Mouse (Mus musculus): ENCODE results near the gene Usp48.

Gene Usp48

GRCm38 (mm10) chr4:137607023-137607422 lies 13.5 kb downstream of the Usp48 start:
- in situ Hi-C loops (cut with MboI; ENCODE audit: unreplicated experiment in 2 of 2) = no loop called here

DNA sequence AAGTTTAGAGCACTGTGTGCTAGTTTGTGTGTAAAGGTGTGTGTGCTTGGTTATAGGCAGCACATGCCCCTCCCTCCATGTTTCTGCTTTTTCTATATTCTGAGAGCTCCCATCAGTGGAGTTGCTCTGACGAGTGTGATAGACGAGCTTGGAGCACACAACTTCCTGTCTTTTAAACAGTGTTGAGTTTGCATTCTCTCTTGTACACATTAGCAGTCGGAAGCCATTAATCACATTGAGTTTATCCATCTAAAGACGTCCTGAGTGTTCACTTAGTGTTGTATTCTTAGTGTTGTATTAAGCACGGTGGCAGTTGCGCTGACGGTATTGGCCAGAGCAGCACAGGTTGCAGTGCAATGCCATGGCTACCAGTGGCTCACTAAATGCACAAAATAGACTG lies 15.7 kb downstream of the Usp48 start:
- in situ Hi-C loops (cut with MboI; ENCODE audit: unreplicated experiment in 2 of 2) = no loop called here

DNA sequence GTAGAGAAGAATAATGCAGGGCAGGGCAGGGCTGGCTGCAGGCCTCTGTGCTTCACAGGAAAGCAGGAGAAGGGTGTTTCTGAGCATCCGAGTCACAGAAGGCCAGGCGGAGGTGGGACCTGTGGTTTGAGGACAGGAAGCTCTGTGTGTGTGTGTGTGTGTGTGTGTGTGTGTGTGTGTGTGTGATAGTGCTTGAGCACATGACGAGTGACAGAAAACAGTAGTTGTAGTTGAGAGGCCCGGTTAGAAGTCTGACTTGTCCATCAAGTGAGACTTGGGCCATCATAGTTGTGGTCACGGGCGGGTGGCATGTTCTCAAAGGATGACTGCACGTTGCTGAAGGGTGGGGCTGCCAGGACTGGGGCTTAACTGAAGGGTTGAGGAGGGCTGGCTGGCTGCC lies 16.1 kb downstream of the Usp48 start:
- in situ Hi-C loops (cut with MboI; ENCODE audit: unreplicated experiment in 2 of 2) = no loop called here

- in situ Hi-C loops (cut with MboI; ENCODE audit: unreplicated experiment in 2 of 2) = no loop called here
Measured at GRCm38 (mm10) chr4:137610256-137610655, 16.7 kb downstream of the Usp48 start.

GRCm38 (mm10) chr4:137622847-137623246 lies 29.3 kb downstream of the Usp48 start:
- in situ Hi-C loops (cut with MboI; ENCODE audit: unreplicated experiment in 2 of 2) = no loop called here

DNA sequence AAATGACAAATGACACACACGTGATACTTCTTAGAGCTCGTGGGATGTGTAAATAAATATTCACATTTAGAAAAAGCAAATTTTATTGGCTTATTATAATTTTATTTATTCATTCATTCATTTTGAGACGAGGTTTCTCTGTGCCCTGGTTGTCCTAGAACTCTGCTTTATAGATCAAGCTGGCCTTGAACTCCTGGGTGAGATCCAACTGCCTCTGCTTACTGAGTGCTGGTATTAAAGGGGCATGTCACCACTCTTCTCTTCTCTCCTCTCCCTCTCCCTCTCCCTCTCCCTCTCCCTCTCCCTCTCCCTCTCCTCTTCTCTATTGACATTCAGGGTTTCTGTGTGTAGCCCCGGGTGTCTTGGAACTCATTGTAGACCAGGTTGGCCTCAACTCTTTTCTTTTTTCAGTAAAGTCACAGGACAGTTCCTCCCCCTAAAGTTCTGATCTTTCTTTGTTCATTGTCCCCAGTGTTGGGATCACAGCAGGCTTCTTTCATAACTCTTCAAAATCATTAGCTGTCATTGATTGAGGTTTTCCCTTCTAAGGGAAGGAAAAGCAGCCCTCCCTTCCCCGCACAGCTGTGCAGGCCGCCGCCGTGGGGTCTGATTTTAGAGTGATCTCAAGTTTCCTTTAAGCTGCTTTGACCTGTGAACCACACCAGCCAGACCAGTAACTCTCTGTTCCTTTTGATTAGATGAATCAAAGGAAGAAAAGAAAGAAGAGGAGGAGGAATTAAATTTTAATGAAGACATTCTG lies 34.1 kb downstream of the Usp48 start:
- in situ Hi-C loops (cut with MboI; ENCODE audit: unreplicated experiment in 2 of 2) = no loop called here

DNA sequence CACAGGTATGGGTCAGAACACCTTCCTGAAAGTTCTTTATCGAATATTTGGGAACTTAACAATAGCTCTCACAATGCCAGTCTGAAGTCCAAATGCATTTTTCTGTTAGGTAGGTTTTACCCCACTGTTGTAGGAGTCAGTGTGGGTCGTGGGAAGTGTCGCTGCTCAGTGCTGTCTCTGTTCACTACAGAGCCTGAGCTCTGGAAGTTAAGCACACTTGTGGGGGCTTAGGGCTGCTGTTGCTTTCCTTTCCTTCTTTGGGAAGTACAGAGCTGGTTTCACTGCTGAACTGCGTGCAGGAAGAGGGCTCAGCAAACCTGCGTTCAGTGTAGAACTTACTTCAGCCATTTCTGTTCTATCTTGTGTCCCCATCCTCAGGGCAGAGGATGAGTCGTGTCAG lies 34.8 kb downstream of the Usp48 start:
- in situ Hi-C loops (cut with MboI; ENCODE audit: unreplicated experiment in 2 of 2) = no loop called here

DNA sequence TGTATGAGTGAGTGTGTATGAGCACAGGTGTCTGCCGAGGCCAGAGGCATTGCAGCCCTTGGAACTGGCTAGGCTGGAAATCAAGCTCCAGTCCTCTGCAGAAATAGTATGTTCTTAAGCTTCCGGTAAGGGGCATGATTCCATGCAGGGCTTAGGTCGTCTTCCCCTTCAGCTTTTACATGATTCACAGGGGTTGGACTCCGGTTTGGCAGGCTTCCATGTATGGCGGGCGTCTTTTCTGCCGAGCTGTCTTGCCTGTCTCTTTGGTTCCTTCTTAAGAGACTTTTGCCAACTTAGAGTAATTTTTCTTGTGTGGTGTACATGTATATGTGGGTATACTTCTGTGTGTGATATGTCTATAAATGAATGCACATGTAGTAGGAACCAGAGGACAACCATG lies 35.8 kb downstream of the Usp48 start:
- in situ Hi-C loops (cut with MboI; ENCODE audit: unreplicated experiment in 2 of 2) = no loop called here

- in situ Hi-C loops (cut with MboI; ENCODE audit: unreplicated experiment in 2 of 2) = no loop called here
Measured at GRCm38 (mm10) chr4:137630153-137630552, 36.6 kb downstream of the Usp48 start.

GRCm38 (mm10) chr4:137631596-137631995 lies 38.0 kb downstream of the Usp48 start:
- in situ Hi-C loops (cut with MboI; ENCODE audit: unreplicated experiment in 2 of 2) = no loop called here

DNA sequence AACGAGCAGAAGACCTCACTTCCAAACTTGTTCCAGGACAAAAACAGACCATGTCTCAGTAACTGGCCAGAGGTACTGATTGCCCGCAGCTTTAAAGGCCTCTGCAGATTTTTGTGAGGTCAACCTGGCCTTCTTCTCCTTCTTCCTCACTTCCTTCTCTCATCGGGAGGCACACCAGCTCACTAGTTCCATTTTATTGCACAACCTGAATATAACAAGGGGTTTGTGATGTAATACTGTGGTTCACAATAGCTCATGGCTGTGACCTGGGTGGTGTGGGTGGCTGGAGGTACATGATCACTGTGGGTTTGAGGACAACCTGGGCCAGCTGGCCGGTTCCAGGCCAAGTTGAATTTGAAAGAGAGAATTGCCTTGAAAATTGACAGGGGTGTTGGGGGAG lies 39.8 kb downstream of the Usp48 start:
- in situ Hi-C loops (cut with MboI; ENCODE audit: unreplicated experiment in 2 of 2) = no loop called here

GRCm38 (mm10) chr4:137636597-137636996 lies 43.0 kb downstream of the Usp48 start:
- in situ Hi-C loops (cut with MboI; ENCODE audit: unreplicated experiment in 2 of 2) = no loop called here

DNA sequence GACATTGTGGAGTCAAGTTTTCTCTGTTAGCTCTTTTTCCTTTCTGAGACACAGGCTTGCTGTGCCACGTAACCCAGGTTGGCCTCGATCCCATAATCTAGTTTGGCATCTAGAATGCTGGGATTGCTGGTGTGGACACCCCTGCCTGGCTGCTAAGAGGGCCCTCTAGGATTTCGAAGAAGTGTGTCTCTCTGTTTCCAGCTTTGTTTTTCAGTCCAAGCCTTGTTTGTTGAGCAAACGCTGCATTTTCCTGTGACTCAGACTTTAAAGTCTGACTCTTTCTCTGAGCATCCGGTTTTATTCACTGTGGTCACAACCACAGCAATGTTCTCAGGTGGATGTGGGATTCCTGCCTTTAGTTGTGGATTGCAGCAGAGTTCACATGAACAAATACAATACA lies 48.0 kb downstream of the Usp48 start:
- in situ Hi-C loops (cut with MboI; ENCODE audit: unreplicated experiment in 2 of 2) = no loop called here

DNA sequence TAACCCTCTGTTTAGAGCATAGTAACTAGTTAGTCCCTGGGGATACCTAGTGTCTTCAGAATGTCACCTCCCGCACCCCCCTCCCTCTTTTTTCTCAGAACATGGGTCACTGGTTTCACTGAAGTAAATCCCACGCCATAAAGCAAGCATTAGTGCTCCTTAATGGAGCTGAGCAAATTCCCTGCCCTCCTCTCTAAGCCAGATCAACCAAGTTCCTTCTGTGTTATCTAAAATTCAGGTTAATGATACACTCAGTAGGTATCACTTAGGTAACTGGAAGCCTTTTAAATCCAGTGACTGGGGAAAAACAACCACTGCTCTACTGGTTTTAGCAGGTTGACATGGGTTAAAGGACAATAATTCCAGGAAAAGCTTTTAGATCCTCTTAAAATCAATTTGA lies 48.5 kb downstream of the Usp48 start:
- in situ Hi-C loops (cut with MboI; ENCODE audit: unreplicated experiment in 2 of 2) = no loop called here

DNA sequence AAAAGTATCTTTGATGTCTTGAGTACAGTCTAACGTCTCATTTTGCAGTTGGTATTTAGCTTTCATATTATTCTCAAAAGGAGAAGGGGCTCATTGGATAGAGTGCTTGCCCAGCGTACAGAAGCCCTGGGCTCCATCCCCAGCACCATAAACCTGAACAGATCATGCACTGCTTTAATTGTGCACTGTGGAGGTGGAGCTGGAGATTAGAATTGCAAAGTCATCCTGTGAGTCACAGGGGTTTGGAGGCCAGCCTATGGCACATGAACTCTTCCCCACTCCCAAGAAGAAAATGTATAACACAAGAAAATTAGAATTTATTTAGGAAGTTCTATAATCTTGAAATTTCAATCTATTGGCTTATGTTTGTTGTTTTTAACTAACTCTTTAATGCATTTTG lies 49.9 kb downstream of the Usp48 start:
- in situ Hi-C loops (cut with MboI; ENCODE audit: unreplicated experiment in 2 of 2) = no loop called here

- in situ Hi-C loops (cut with MboI; ENCODE audit: unreplicated experiment in 2 of 2) = no loop called here
Measured at GRCm38 (mm10) chr4:137646262-137646661, 52.7 kb downstream of the Usp48 start.

DNA sequence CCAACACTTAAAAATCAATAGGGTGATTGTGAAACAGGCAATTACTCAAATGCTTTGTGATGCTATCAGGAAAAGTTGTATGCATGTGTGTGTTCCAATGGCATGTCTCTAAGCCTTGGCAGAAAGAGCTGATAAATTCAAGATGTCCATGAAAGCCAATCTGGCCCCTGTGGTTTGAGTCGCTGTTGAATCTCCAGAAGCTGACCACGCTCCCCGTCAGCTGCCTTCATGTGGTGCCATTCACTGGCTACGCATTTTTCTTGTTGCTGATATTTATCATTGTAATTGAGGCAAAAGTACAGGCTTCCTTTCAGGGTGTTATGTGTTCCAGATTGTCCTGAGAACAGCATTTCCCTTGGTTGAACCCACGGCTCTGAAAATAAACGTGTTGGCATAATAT lies 54.1 kb downstream of the Usp48 start:
- in situ Hi-C loops (cut with MboI; ENCODE audit: unreplicated experiment in 2 of 2) = no loop called here

DNA sequence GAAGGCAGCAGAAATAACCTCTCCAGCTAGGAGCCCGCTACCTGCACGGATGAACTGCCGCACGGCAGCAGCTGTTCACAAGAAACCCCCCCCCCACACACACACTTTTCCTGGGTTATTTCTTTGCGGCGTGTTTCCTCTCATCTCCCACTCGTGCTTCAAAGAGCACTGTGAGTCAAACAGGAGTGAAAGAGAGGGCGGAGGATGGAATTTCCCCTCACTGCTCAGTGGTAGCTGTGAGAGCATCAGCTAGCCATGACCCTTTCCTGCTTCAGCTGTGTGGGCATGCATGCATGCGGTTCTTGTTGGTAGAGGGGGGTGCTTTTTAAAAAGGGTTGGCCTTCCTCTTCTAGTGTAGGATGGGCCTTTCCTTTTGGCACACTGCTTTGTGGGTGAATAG lies 54.7 kb downstream of the Usp48 start:
- in situ Hi-C loops (cut with MboI; ENCODE audit: unreplicated experiment in 2 of 2) = no loop called here

DNA sequence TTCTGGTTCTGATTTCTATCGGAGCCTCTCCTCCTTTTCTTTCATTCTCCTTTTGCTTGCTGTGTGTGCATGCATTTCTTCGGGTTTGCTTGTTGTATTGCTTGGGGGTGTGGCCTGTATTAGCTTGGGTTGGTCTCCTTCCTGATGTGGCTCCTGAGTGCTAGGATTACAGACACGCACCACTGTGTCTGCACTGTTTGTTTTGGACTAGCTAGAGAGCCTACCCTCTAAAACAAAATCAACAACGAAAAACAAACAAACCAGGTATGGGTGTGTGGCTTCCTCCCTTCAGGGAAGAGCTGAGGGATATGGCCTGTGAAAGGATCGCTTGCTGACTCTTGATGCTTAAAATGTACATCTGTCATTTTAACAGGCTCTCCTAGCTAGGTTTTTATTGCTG lies 57.4 kb downstream of the Usp48 start:
- in situ Hi-C loops (cut with MboI; ENCODE audit: unreplicated experiment in 2 of 2) = loop anchor here in 1 of 2 experiments (25.0 kb wide), 1 partner anchor 564 kb away; no protein-coding TSS in a partner anchor

DNA sequence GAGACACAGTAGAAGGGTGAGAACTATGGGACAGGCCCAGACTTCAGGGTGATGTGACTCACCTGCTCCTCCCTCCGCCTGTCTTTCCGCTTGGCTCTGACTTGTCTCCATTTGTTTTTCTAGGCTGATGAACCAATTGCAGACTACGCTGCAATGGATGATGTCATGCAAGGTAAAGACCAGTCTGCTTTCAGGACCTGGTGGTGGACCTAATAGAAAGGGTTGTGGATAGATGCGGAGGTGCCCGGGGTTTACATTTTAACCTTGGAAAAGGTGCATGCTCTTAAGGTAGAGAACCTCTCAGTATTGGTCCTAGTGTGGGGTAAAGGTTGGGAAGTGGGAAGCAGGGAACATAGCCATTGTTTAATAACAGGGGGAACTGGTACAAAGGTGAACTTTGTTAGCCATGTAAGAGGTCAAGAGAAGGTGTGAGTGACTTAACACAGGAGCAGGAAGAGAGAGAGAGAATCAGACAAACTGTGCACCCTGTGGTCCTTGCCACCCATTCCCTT lies 59.3 kb downstream of the Usp48 start:
- in situ Hi-C loops (cut with MboI; ENCODE audit: unreplicated experiment in 2 of 2) = loop anchor here in 1 of 2 experiments (25.0 kb wide), 1 partner anchor 566 kb away; no protein-coding TSS in a partner anchor

GRCm38 (mm10) chr4:137655241-137656031 lies 61.9 kb downstream of the Usp48 start:
- in situ Hi-C loops (cut with MboI; ENCODE audit: unreplicated experiment in 2 of 2) = loop anchor here in 1 of 2 experiments (25.0 kb wide), 1 partner anchor 568 kb away; no protein-coding TSS in a partner anchor
